Mouse (Mus musculus): ENCODE data around the gene Slc17a4.

Gene Slc17a4

DNA sequence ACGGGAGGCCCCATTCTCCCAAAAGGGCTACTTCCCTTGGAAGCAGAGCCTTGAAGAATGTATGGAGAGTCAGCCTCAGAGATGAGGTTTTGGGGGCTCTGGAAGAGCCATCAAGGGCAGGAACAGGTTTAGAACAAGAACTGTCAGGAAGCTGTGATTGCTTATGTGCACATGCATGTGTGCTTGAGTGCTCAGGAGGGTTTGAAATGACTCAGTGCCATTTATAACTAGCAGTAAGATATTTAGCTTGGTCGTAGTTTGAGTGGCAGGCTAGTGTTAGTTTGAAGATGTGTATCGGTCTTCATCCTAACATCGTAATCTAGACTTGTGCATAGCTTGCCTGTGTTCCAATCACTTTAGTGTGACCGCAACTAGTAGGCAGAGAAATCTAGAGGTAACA is 7.9 kb downstream of the Slc17a4 start:
- in situ Hi-C loops (cut with MboI; ENCODE audit: unreplicated experiment in 2 of 2) = loop anchor here in 1 of 2 experiments (25.0 kb wide), 3 partner anchors 320 to 1870 kb away; partner anchors contain the start of genes Hist1h2ag, Hist1h2ah, Hist1h2bj and Hist1h2bk

DNA sequence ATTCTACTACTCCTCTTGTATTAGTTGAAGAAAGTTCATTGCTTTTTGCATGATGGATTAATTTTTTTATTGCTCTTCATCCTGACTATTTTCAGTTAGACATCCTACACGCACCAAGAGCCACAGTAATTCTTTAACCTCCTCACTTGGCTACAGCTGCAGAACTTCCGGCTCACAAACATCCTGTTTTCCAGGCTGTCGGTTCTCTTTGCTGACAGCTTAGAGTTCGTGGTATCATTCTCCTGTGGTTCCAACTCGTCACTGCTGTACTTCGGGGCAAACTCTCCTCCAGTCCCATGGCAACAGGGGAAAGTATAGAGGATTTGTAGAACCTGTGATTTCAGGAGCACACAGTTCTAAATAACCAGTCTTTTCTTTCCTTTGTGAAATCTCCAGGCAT is 16.6 kb downstream of the Slc17a4 start:
- in situ Hi-C loops (cut with MboI; ENCODE audit: unreplicated experiment in 2 of 2) = no loop called here

- in situ Hi-C loops (cut with MboI; ENCODE audit: unreplicated experiment in 2 of 2) = no loop called here
Observed at GRCm38 (mm10) chr13:23893269-23893593, 21.6 kb downstream of the Slc17a4 start.

DNA sequence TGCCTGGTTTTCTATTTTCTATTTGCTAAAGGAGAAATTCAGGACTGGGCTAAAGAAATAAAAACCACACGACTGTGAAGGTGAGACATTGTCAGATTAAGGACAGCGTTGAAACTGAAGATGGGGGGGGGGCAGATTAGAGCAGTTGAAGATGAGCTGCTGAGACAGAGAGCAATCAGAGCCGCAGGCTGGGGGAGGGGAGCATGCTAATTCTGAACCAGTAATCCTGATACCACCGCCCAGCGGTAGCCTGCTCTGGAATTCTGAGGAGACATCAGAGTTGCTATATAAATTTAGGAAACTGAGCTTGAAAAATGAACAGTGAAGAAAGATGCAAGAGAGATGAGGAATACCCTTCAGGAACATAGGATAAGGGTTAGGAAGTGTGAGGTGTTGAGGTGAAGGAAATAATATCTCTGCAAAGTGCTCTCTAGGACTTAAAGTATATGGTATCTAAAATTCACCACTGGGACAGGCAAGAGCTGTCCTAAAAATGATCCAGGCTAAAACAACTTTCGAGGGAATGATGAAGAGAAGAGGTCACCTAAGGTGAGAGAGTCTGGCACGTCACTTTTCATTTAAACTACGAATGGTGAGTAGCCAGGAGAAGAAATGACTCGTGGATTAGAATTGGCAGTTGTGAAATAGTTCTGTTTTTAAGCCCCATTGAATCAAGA is 22.1 kb downstream of the Slc17a4 start:
- in situ Hi-C loops (cut with MboI; ENCODE audit: unreplicated experiment in 2 of 2) = no loop called here

DNA sequence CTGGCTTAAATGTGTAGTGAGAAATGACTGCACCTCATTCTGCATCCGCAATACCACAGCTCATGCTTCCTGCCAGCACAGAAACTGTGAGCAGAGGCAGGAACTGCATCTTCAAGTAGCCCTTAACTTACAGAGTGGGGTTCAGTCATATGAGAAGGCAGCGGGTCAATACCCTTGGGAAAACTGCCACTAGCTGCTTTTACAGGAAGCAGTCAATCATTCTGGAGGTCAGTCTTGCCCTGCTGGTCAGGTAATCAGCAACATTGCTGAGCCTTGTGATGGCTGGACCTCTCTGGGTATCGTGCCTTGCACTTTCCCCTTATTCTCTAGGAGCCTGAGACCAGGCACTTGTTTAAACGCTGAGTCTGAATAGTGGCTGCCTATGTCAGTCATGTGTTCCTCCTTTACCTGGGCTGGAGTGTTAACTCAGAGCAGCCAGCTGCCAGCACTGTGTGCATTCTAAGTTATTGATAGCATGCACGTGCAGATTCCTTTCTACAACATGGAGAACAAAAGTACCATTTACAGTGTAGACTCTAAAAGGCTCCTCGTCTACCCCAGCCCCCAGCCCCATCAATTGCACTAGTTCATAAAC is 25.7 kb downstream of the Slc17a4 start:
- in situ Hi-C loops (cut with MboI; ENCODE audit: unreplicated experiment in 2 of 2) = loop anchor here in 1 of 2 experiments (10.0 kb wide), 1 partner anchor 46 kb away; the partner anchor contains the start of genes Hist1h2aa and Hist1h2ba

- in situ Hi-C loops (cut with MboI; ENCODE audit: unreplicated experiment in 2 of 2) = loop anchor here in 1 of 2 experiments (10.0 kb wide), 1 partner anchor 48 kb away; the partner anchor contains the start of genes Hist1h2aa and Hist1h2ba
Observed at GRCm38 (mm10) chr13:23887026-23887725, 27.6 kb downstream of the Slc17a4 start.

DNA sequence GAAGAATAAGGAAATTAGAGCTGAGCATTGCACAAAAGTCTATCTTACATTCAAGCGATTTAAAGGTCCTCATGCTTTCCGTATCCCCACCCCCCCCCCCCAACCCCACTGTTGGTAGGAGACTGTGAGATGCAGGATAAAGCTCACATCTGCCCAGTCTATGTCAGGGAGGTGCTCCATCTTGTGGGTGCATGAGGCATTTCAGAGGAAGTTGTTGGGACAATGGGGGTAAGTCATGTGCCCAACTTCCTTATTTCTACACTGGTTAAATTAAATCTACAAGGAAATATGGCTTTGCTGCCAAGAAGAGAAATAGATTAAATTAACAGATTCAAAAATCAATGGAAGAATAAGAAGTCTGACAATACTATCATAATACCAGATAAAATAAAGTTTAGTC is 29.3 kb downstream of the Slc17a4 start:
- in situ Hi-C loops (cut with MboI; ENCODE audit: unreplicated experiment in 2 of 2) = loop anchor here in 1 of 2 experiments (10.0 kb wide), 1 partner anchor 49 kb away; the partner anchor contains the start of genes Hist1h2aa and Hist1h2ba

DNA sequence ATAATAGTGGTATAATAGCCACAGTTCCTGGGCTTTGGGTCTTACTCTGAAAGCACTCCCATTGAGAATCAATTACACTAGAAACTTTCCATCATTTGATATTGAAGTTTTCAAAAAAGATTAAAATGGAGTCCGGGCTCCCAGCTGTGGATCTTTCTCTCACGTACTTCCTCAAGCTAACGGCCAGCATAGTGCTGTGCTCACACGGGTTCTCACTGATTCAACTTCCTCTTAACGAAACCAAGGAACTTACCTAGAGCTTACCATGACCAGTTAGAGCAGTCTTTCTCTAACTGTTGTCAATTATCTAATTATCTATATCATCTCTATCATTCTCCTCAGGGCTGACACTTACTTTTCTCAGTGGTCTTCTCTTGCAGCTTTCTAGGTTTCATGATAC is 35.2 kb downstream of the Slc17a4 start:
- in situ Hi-C loops (cut with MboI; ENCODE audit: unreplicated experiment in 2 of 2) = loop anchor here (5.0 to 10.0 kb wide), 3 partner anchors 32 to 55 kb away; partner anchors contain the start of genes Hist1h2aa (in 1 of the 2) and Hist1h2ba (in 1 of the 2)

GRCm38 (mm10) chr13:23879106-23879505 is 35.7 kb downstream of the Slc17a4 start:
- in situ Hi-C loops (cut with MboI; ENCODE audit: unreplicated experiment in 2 of 2) = no loop called here

DNA sequence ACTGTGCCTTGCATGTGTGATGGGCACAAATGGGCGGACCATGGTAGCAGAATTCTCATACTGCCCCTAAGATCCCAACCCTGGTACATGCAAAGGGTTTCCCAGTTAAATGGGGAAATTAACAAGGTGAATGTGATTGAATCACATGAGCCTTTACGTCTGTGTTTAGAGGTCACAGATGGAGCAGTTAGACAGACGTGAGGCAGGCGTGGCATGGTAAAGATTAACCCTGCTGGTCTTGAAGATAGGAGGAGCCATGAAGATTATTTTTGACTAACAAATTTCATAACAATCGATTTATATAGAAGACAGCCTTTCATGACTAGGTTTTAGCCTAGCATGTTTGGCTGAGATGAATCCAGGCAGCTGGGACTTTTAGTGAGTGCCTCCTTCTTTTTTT is 41.7 kb downstream of the Slc17a4 start:
- in situ Hi-C loops (cut with MboI; ENCODE audit: unreplicated experiment in 2 of 2) = no loop called here

- in situ Hi-C loops (cut with MboI; ENCODE audit: unreplicated experiment in 2 of 2) = no loop called here
Observed at GRCm38 (mm10) chr13:23869996-23870395, 44.8 kb downstream of the Slc17a4 start.

GRCm38 (mm10) chr13:23868790-23869533 is 45.8 kb downstream of the Slc17a4 start:
- in situ Hi-C loops (cut with MboI; ENCODE audit: unreplicated experiment in 2 of 2) = no loop called here

DNA sequence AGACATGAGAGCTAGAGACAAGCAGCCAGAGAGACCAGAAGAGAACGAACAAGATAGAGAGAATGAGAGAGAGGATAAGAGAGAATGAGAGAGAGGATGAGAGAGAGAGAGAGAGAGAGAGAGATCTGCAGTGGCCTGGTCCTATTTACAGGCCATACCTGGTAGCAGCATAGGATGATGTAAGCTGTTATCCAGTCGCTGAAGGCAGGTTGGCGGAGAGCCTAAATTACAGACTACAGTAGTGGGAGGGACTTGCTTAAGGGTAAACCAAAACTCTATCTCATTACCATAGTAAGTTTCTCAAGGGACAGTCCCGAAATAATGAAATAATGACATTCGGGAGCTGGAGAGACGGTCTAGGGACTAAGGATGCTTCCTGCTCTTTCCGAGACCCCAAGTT is 47.4 kb downstream of the Slc17a4 start, which contains the start of gene Slc17a1:
Gene Slc17a1 (plus strand): TSS at position 346 of the 400 bp plus-strand sequence.
- in situ Hi-C loops (cut with MboI; ENCODE audit: unreplicated experiment in 2 of 2) = no loop called here

GRCm38 (mm10) chr13:23867000-23867399 is 47.8 kb downstream of the Slc17a4 start:
- in situ Hi-C loops (cut with MboI; ENCODE audit: unreplicated experiment in 2 of 2) = no loop called here

DNA sequence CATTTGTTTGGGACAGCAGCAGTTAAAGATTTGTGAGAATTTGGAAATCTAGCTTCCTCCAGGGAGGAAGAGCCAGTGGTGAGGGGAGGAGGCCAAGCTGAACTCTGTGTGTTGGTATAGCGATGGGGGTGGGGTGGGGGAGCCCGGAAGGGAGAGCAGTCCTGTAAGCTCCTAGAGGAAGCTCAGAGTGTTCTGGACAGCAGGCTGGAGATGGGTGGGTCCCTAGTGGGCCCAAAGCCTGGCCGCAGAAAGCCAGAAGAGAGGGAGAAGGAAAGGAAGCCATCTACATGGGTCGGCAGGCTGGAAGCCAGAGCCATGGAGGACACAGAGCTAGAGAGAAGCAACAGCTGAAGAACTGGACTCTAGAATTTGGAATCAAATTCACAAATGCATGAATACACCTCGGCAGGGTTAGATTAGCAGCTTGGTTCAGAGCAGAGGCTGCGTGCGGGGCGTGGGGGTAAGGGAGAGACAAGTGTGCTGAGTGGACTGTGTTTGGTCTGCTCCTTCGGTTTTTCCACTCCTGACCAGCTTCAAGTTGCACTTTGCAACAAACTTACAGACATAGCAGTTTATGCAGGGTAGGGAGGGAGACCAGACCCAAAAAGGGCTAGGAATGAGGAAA is 48.6 kb downstream of the Slc17a4 start:
- in situ Hi-C loops (cut with MboI; ENCODE audit: unreplicated experiment in 2 of 2) = no loop called here

- in situ Hi-C loops (cut with MboI; ENCODE audit: unreplicated experiment in 2 of 2) = no loop called here
Observed at GRCm38 (mm10) chr13:23864711-23865110, 50.1 kb downstream of the Slc17a4 start.

- in situ Hi-C loops (cut with MboI; ENCODE audit: unreplicated experiment in 2 of 2) = no loop called here
Observed at GRCm38 (mm10) chr13:23861815-23862214, 53.0 kb downstream of the Slc17a4 start.

DNA sequence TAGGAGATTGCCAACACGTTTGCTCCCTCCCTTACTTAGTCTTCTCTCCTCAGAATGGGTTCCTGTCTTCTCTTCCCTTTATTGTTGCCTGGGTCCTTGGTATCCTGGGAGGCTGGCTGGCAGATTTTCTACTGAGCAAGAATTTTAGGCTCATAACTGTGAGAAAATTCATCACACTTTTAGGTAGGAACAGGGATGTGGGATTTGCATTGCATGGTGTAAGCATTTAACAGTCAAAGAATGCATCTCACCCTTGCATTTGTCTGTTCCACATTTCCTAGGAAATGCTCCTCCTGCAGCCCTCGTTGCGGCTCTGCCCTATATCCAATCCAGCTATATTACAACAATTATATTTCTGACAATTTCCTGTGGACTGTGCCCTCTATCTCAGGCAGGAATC is 58.4 kb downstream of the Slc17a4 start:
- in situ Hi-C loops (cut with MboI; ENCODE audit: unreplicated experiment in 2 of 2) = no loop called here

DNA sequence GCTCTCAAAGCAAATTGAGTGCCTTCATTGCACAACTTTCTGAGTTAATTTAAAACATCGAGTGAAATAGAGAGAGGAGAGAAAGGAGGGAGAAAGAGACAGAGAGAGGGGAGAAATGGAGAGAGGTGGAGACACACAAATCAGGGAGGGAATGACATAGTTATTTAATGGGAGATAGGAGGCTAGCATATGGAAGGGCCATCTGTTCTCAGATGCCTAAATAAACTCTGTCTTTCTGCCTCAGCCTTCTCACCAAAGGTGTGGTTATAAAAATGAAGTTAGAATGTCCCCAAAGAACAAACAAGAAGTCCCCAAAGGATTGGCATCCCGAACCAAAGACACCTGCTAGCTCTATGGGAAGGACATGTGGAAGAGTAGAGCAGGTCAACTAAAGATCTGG is 65.5 kb downstream of the Slc17a4 start:
- in situ Hi-C loops (cut with MboI; ENCODE audit: unreplicated experiment in 2 of 2) = loop anchor here in 1 of 2 experiments (5.0 kb wide), 1 partner anchor 33 kb away; no protein-coding TSS in a partner anchor

Measured in v-Abl transformed pro-B cells (cell line).